Mouse (Mus musculus): Measurements from ENCODE around the gene Acot7.

- TF ChIP-seq POLR2A (IDR thresholded peaks at IDR 0.05; ENCODE audit: insufficient read depth, low read depth, low read length), result no peak
- no peak for TF ChIP-seq CTCF (IDR thresholded peaks at IDR 0.05; ENCODE audit: insufficient read depth, low read depth, low read length)
Observed at GRCm38 (mm10) chr4:152269967-152270366, 92.0 kb downstream of the Acot7 start.
